Mouse (Mus musculus) forebrain, embryonic 14.5 days (tissue): Measurements from ENCODE around the gene Ccdc14. TPM values are rescaled to one million over a fixed set of nuclear protein-coding genes. Genes with fewer than 3 reads are reported as not detected.

ENCODE experiments used
- ATAC-seq: fragments of 200-750 bp; cut with Nextera tagmentation; 2 replicates; pipeline ENCODE4 v1.8.0; 2017; ENCODE audit warnings: mild to moderate bottlenecking, moderate library complexity
- DNase-seq: peaks from one replicate; pipeline ENCODE4 v3.0.0-alpha.2; 2015; ENCODE audit warnings: low spot score
- H3K27ac ChIP-seq: fragments of 300-500 bp; sonication (generic); 2 replicates; pipeline ENCODE4 v1.5.1; 2014; ENCODE audit warnings: low read depth, mild to moderate bottlenecking, control low read depth, low read length, moderate library complexity
- H3K27me3 ChIP-seq: fragments of 300-500 bp; sonication (generic); replicated peaks from 2 replicates; pipeline ENCODE4 v1.6.1; 2014; ENCODE audit warnings: low read length, control low read depth, mixed read lengths; ENCODE audit not compliant: control insufficient read depth, insufficient read depth
- H3K36me3 ChIP-seq: fragments of 300-500 bp; sonication (generic); 2 replicates; pipeline ENCODE4 v1.6.1; 2014; ENCODE audit warnings: low read length, control low read depth; ENCODE audit not compliant: control insufficient read depth, insufficient read depth
- H3K4me1 ChIP-seq: fragments of 300-500 bp; sonication (generic); 2 replicates; pipeline ENCODE4 v1.6.1; 2014; ENCODE audit warnings: antibody characterized with exemption, low read length, control low read depth; ENCODE audit not compliant: control insufficient read depth, insufficient read depth
- H3K4me2 ChIP-seq: fragments of 300-500 bp; sonication (generic); 2 replicates; pipeline ENCODE4 v1.6.1; 2014; ENCODE audit warnings: mild to moderate bottlenecking, control low read depth, low read length
- H3K4me3 ChIP-seq: fragments of 300-500 bp; sonication (generic); 2 replicates; pipeline ENCODE4 v1.5.1; 2014; ENCODE audit warnings: low read depth, low read length, control low read depth
- H3K9ac ChIP-seq: fragments of 300-500 bp; sonication (generic); 2 replicates; pipeline ENCODE4 v1.6.1; 2014; ENCODE audit warnings: mild to moderate bottlenecking, low read length, control low read depth, moderate library complexity
- H3K9me3 ChIP-seq: fragments of 300-500 bp; sonication (generic); replicated peaks from 2 replicates; pipeline ENCODE4 v1.6.1; 2016; ENCODE audit warnings: low read length, control low read depth, mixed read lengths; ENCODE audit not compliant: control insufficient read depth
- WGBS: fragments of 180-500 bp; shearing (Covaris S2); extraction: QIAGEN DNeasy Blood & Tissue Kit; methylation state at CpG from one replicate; pipeline ENCODE4 v1.1.7; 2014; 5-methylcytosine and 5-hydroxymethylcytosine counted together
- polyA plus RNA-seq: library from polyadenylated mRNA; unstranded; fragments of >200 nt; fragmentation: Nextera tagmentation; extraction: Ambion mirVana; gene quantifications from 2 replicates; pipeline ENCODE4 v1.2.1, GENCODE M21; 2014

The Ccdc14 gene
- polyA plus RNA-seq, 1 experiment from 2014 or later = 6.5 TPM

DNA sequence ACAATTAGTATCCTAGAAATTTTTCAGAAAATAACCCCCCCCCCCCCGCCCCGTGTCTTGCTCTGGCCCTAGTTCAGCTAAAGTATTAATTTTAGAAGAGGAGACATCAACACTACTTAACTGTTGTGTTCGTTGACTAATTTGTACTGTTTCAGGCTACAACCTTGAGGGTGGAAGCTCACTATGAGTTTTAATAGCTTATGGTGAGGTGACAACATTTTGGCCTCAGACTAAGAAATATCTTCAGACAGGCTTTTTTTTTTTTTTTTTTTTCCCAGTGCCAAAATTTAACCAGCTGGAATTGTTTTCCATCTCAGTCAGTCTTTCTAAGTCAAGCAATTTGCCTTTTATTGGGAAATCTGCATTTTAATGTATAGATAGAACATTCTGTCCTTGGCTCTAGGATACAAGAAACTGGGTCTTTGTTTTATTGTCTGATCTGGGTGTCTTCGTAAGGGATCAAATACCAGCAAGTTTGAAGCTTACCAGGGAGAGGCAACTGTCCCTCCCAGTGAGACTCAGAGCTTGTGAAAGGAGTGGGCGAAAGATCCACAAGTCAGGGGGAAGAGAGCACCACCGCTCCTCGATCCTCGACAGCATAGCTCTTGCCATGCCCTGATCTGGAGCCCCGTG lies 73.7 kb downstream of the Ccdc14 start:
- Histone ChIP-seq H3K27me3 (no peaks in the 10 kb centered on the region), H3K4me2 (no peak overlapping the region), H3K4me3 (no peak overlapping the region), H3K4me1 (0 out of 2 replicates have a peak, but pooled peaks cover 3% of the 10 kb centered on the region), H3K9me3 (no peaks in the 10 kb centered on the region), H3K9ac (no peak overlapping the region), H3K27ac (no peak overlapping the region), H3K36me3 (no peaks in the 10 kb centered on the region)
- ATAC-seq = no peak
- 86% methylated on average over 9 of the region's 9 CpGs for WGBS
- no peak for DNase-seq

DNA sequence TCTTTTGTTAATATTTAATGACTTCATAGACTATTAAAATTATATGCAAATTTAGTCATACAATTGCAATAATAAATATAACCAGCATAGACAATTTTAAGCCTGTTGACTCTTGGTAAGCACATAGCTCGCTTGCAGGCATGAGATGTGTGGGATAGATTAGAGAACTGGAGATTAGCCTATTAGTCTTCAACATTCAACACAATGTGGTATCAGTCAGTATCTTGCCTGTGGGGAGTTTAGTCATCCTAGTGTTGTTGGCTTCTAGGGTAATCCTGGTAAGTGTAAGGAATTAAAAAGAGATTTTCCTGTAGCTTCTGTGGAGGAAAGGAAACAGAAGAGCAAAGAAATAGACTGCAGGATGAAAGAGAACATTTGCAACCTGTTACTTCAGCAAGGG lies 75.2 kb downstream of the Ccdc14 start:
- Histone ChIP-seq H3K4me1 (0 out of 2 replicates have a peak, but pooled peaks cover 3% of the 10 kb centered on the region), H3K36me3 (no peaks in the 10 kb centered on the region), H3K4me2 (no peak overlapping the region), H3K9ac (no peak overlapping the region), H3K27me3 (no peaks in the 10 kb centered on the region), H3K9me3 (no peaks in the 10 kb centered on the region), H3K27ac (no peak overlapping the region), H3K4me3 (no peak overlapping the region)
- WGBS = 85% methylated on average over 1 of the region's 1 CpGs
- no peak for ATAC-seq
- no peak for DNase-seq

DNA sequence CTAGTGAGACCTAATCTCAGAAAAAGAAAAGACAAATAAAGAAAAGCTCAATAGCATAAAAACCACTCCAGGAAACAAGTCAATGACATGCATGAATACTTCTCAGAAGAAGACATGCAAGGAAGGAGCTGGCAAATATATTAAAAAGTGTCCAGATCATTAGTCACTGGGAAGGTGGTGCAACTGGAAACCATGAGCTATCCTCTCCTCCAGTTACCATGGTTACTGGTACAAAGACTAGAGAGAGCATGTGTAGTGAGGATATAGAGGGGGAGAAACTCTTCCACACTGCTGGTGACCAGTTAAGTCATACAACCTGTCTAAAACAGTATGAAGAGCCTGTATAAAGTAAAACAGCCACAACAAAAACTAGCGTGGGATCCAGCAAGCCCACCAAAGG lies 75.8 kb downstream of the Ccdc14 start:
- no peak for DNase-seq
- Histone ChIP-seq H3K4me2 (no peak overlapping the region), H3K4me1 (0 out of 2 replicates have a peak, but pooled peaks cover 3% of the 10 kb centered on the region), H3K9me3 (no peaks in the 10 kb centered on the region), H3K4me3 (no peak overlapping the region), H3K36me3 (no peaks in the 10 kb centered on the region), H3K9ac (no peak overlapping the region), H3K27me3 (no peaks in the 10 kb centered on the region), H3K27ac (no peak overlapping the region)
- no peak for ATAC-seq
- WGBS = 100% methylated on average over 1 of the region's 1 CpGs

DNA sequence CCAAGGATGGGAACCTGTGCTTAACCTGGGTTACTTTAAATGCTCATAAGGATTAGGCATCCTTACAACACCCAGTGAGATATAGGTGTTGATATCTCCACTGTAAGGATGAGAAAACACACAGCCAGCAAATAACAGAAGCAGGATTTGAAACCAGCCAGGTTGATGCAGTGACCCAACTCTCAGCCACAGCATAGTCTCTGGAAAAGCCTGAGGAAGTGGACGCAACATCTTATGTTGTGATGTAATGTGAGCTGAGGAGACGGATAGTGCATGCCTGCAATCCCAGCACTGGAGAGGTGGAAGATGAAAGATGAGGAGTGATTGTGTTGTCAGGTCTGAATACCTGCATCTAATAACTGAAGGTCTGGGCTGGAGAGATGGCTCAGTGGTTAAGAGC lies 77.0 kb downstream of the Ccdc14 start:
- H3K4me1 ChIP-seq = 0 out of 2 replicates have a peak, but pooled peaks cover 3% of the 10 kb centered on the region
- H3K4me3 ChIP-seq = no peak overlapping the region
- no peak for ATAC-seq
- no peak overlapping the region for H3K4me2 ChIP-seq
- no peaks in the 10 kb centered on the region for H3K27me3 ChIP-seq
- no peak overlapping the region for H3K9ac ChIP-seq
- H3K36me3 ChIP-seq = no peaks in the 10 kb centered on the region
- no peaks in the 10 kb centered on the region for H3K9me3 ChIP-seq
- 97% methylated on average over 2 of the region's 2 CpGs for WGBS
- DNase-seq = no peak
- no peak overlapping the region for H3K27ac ChIP-seq

DNA sequence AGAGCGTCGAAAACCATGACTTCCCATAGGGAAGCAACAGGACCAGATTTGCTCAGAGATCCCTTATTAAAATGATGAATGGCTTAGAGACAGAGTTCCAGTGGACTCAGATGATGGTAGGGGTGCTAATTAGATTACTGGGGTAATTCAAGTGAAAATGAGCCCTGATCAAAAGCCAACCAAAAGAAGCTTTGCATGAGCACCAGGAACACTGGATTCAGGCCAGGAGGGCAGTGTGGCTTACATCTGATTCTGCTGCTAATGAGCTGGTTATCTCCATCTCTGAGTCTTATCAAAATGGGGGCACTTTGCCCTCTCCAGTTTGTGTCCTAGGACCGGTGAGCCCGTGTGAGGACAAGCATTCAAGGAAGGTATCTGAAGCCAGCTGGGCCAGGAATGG lies 78.0 kb downstream of the Ccdc14 start:
- 40% methylated on average over 4 of the region's 4 CpGs for WGBS

DNA sequence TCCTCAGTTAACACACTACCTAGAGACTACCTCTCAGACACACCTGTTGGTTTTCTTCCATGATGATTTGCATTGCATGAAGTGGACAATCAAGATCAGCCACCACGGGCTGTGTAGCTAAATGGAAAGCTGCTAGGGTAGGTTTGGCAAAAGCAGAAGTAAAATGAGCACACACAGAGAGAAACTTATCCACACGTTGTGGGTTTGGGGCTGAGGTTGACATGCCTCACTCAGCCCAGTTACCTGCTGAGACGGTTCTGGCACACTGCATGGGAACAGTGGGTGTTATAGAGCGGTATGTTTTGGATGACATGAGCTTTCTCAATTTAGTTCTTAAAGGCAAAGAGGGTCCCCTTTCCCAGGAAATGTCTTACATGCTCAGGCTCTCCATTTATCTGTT lies 79.7 kb downstream of the Ccdc14 start:
- Histone ChIP-seq H3K27ac (no peak overlapping the region), H3K27me3 (no peaks in the 10 kb centered on the region), H3K4me2 (no peak overlapping the region), H3K9ac (no peak overlapping the region), H3K4me3 (no peak overlapping the region), H3K36me3 (no peaks in the 10 kb centered on the region), H3K9me3 (no peaks in the 10 kb centered on the region), H3K4me1 (0 out of 2 replicates have a peak, but pooled peaks cover 7% of the 10 kb centered on the region)
- DNase-seq (no peak), ATAC-seq (no peak)
- 92% methylated on average over 4 of the region's 4 CpGs for WGBS

More for the DNA sequence above, 78.0 kb downstream of the Ccdc14 start:
- Histone ChIP-seq H3K9me3 (no peaks in the 10 kb centered on the region), H3K4me3 (no peak overlapping the region), H3K27ac (no peak overlapping the region), H3K9ac (no peak overlapping the region), H3K36me3 (no peaks in the 10 kb centered on the region), H3K4me1 (0 out of 2 replicates have a peak, but pooled peaks cover 7% of the 10 kb centered on the region), H3K27me3 (no peaks in the 10 kb centered on the region), H3K4me2 (no peak overlapping the region)
- peak; percentile 70 for DNase-seq
- ATAC-seq = no peak

DNA sequence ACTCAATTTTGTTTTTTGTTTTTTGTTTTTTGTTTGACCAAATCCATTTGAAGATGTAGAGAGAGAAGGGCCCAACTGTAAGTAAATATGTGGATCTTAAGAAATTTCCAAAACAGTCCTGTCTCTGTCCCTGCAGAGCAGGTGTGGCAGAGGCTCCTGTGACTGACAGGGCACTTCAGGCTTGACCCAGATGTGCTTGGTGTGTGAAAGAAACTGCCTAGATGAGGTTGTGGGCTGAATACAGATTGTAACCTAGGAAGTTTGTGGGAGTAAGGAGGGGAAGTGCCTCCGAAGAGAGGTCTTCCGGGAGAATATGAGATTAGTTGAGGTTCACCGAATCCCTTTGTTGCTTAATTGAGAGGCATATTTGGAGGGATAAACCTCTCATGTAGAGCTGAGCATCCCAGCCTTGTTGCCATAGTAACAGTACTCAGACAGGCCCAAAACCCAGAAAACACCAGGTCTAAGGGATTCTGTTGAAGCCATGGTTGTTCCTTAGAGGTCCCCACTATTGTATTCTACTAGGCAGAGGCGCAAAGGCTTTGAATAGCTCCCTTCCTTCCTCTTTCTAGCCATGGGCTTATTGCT lies 82.1 kb downstream of the Ccdc14 start:
- no peaks in the 10 kb centered on the region for H3K9me3 ChIP-seq
- no peaks in the 10 kb centered on the region for H3K27me3 ChIP-seq
- H3K4me1 ChIP-seq = 0 out of 2 replicates have a peak, but pooled peaks cover 7% of the 10 kb centered on the region
- WGBS = 7% methylated on average over 4 of the region's 4 CpGs
- no peak for ATAC-seq
- no peak overlapping the region for H3K9ac ChIP-seq
- H3K27ac ChIP-seq = no peak overlapping the region
- no peaks in the 10 kb centered on the region for H3K36me3 ChIP-seq
- no peak overlapping the region for H3K4me3 ChIP-seq
- no peak overlapping the region for H3K4me2 ChIP-seq
- peak; percentile 49 for DNase-seq

Other genes with a start within 250 kb of the Ccdc14 start
- gene Kalrn, start 117.1 kb upstream of the Ccdc14 start, polyA plus RNA-seq = 19.7 and 26.2 TPM in 2 replicates
- gene Ropn1, start 40.7 kb upstream of the Ccdc14 start, polyA plus RNA-seq = not detected in 2 replicates
- gene Mylk, start 54.6 kb downstream of the Ccdc14 start, polyA plus RNA-seq = 4.2 and 4.6 TPM in 2 replicates